Mouse (Mus musculus) activated CD4-positive, CD25-positive, alpha-beta regulatory T cell, adult 9 weeks (primary cell): ENCODE data around the gene Gm3486. TPM values are rescaled to one million over a fixed set of nuclear protein-coding genes. Genes with fewer than 3 reads are reported as not detected.

Source experiments
- polyA plus RNA-seq: library from polyadenylated mRNA; unstranded; fragments of 100-300 nt; shearing (Covaris generic); gene quantifications from one replicate; pipeline ENCODE4 v1.2.1, GENCODE M21; 2017

Gm3486 gene
- not detected for polyA plus RNA-seq

GRCm38 (mm10) chr14:41489385-41489784 is at the start of gene Gm3486:
Gene Gm3486 (minus strand): TSS chr14:41489485.

GRCm38 (mm10) chr14:41453418-41453817 is 35.9 kb downstream of the Gm3486 start, which contains the start of gene Gm7954:
Gene Gm7954 (minus strand): TSS chr14:41453518.

Other genes starting within 250 kb of the Gm3486 start
- not detected for gene Gm2832, start 210.7 kb downstream of the Gm3486 start, polyA plus RNA-seq
- not detected for gene Gm5798, start 140.9 kb downstream of the Gm3486 start, polyA plus RNA-seq
- not detected for gene Gm7945, start 103.1 kb downstream of the Gm3486 start, polyA plus RNA-seq
- not detected for gene Gm6482, start 81.2 kb downstream of the Gm3486 start, polyA plus RNA-seq
- gene Gm7954, start 36.0 kb downstream of the Gm3486 start, polyA plus RNA-seq, result not detected
- gene Gm7970, start 66.1 kb upstream of the Gm3486 start, polyA plus RNA-seq, result not detected
- not detected for gene 1700049E17Rik2, start 83.7 kb upstream of the Gm3486 start, polyA plus RNA-seq
- gene Gm3072, start 135.1 kb upstream of the Gm3486 start, polyA plus RNA-seq, result not detected
- not detected for gene Gm3676, start 157.0 kb upstream of the Gm3486 start, polyA plus RNA-seq
- gene Gm8068, start 212.4 kb upstream of the Gm3486 start, polyA plus RNA-seq, result not detected